Mouse (Mus musculus): Measurements from ENCODE around the gene Ugt1a8. TPM values are rescaled to one million over a fixed set of nuclear protein-coding genes. Genes with fewer than 3 reads are reported as not detected.
A peak's percentile ranks its signal among the peaks of the same experiment; 100 is the strongest.
"Not testable (repeated sequence)": the region's sequence is repeated elsewhere in the genome, so short reads cannot be mapped to it uniquely, and the experiment has no call there.

The Ugt1a8 gene
- polyA plus RNA-seq, 1 experiment from 2014 or later = not detected

DNA sequence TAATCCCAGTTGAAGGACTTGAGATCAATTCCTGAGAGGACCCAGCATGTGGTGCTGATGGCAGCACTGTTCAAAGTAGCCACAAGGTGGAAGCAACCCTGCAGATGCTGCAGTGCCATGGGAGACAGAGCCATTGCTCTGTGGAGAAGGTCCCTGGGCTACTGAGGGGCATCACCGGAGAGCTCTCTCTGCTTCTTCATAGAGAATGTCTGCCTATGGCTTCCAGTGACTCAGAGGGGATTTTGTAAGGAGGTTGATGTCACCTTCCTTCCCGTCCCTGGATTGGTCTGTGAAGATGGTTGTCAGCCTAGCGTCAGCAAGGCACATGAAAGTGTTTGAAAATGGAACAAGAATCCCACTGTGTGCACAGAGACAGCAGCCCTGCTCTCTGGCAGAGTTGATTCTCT is 6.7 kb downstream of the Ugt1a8 start:
- H3K27ac ChIP-seq = peak overlapping the region; percentile 78; the same call in 1 of the 2 replicates
- not testable (repeated sequence) for DNase-seq (ENCODE audit: low spot score); H3K4me3 ChIP-seq; H3K36me3 ChIP-seq; H3K27me3 ChIP-seq (ENCODE audit: low read depth, poor library complexity, severe bottlenecking); H3K9me3 ChIP-seq (replicated peaks)
- 86% methylated on average over 3 of the region's 3 CpGs for whole genome bisulfite sequencing
- peaks cover 13% of the 10 kb centered on the region for H3K4me1 ChIP-seq

DNA sequence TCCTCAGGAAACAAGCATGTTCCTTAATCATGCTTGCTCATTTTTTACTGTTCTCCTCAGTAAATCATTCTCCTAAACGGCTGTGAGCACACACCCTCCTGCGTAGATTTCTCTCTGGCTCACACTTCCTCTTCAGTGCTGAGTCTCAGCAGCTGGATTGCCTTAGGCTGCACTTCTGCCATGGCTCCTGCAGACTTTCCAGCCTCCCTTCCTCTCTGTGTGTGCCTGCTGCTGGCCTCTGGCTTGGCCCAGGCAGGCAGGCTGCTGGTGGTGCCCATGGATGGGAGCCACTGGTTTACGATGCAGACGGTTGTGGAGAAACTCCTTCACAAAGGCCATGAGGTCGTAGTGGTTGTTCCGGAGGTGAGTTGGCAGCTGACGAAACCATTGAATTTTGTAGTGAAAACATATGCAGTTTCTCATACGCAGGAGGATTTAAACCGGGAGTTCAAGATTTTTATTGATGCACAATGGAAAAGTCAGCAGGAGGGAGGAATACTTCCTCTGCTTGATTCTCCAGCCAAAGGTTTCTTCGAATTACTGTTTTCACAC is 7.4 kb downstream of the Ugt1a8 start, which contains the start of gene Ugt1a7c:
Gene Ugt1a7c, plus strand, starts transcription at position 122 of the 552 bp plus-strand sequence.
- Histone ChIP-seq H3K27ac (peak within 1 kb of the TSS; percentile 78), H3K27me3 (ENCODE audit: low read depth, poor library complexity, severe bottlenecking) (no peaks in the 10 kb centered on the region), H3K9me3 (replicated peaks) (no peaks in the 10 kb centered on the region), H3K4me1 (peaks cover 13% of the 10 kb centered on the region), H3K36me3 (no peaks in the 10 kb centered on the region), H3K4me3 (no peak within 1 kb of the TSS)
- peak; percentile 60 for DNase-seq (ENCODE audit: low spot score)
- WGBS = 40% methylated on average over 10 of the region's 10 CpGs

DNA sequence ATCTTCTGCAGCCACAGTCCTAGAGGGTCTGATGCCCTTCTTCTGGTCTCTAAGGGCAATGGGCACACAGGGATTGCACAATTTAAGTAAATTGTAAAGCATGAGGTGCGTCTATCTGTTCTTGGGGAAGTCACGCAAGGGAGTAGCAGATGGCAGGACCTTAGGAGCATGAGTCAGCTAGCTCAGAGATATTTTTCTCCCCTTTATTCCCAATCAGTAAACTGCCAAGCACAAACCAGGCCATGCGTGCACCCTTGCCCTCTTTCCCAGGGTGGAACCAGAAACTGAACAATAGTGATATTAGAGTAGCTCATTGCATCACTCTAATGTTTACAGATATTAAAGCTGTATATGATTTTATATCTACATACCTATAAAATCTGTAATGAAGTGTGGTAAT is 10.9 kb downstream of the Ugt1a8 start:
- H3K27ac ChIP-seq; H3K9me3 ChIP-seq (replicated peaks); H3K4me3 ChIP-seq; DNase-seq (ENCODE audit: low spot score); H3K36me3 ChIP-seq; H3K27me3 ChIP-seq (ENCODE audit: low read depth, poor library complexity, severe bottlenecking): not testable (repeated sequence)
- peaks cover 13% of the 10 kb centered on the region for H3K4me1 ChIP-seq
- 95% methylated on average over 3 of the region's 3 CpGs for WGBS

DNA sequence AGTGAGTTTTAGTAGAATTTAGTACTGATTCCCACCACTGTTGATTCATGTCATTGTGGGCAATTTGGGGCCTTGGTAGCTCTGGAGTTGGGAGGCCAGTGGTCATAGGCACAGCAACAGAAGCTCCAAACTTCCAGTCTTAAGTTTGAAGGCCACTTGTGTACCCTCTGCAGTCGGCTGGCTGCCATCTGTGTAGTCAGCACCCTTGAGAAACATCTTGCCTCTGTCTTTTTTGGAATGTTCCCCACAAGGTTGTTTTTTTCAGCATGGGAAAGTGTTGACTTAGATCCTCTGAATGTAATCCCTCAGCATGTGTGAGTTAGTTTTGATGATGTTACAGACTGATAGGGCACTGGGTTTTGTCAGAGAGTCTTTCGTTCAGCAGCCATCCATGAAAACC is 12.1 kb downstream of the Ugt1a8 start:
- peaks cover 11% of the 10 kb centered on the region for H3K4me1 ChIP-seq
- H3K4me3 ChIP-seq; DNase-seq (ENCODE audit: low spot score); H3K36me3 ChIP-seq; H3K9me3 ChIP-seq (replicated peaks); H3K27ac ChIP-seq; H3K27me3 ChIP-seq (ENCODE audit: low read depth, poor library complexity, severe bottlenecking): not testable (repeated sequence)
- WGBS = 89% methylated on average over 2 of the region's 2 CpGs

DNA sequence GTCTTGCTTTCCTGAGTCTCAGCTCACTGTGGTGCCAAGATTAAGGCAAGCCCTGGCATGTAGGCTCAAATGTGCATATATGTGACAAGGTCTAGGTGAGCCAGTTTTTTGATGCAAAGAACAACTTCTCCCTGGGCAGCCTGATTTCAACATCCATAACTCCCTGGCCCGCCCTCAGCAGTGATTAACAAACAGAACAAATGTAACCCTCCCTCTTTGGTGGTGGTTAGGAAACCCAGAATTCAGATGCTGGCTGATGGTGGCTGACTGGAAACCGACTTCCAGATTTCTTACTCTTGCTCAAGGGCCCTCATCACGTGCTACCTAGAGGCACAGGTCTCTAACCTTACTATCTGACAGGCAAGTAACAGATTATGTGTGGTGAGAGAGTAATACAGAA is 15.4 kb downstream of the Ugt1a8 start, which contains the start of gene Ugt1a6b:
Gene Ugt1a6b, plus strand, starts transcription at position 234 of the 400 bp plus-strand sequence.
- WGBS = 77% methylated on average over 3 of the region's 3 CpGs
- not testable (repeated sequence) for H3K27ac ChIP-seq; H3K36me3 ChIP-seq; DNase-seq (ENCODE audit: low spot score); H3K27me3 ChIP-seq (ENCODE audit: low read depth, poor library complexity, severe bottlenecking); H3K4me1 ChIP-seq; H3K4me3 ChIP-seq; H3K9me3 ChIP-seq (replicated peaks)

DNA sequence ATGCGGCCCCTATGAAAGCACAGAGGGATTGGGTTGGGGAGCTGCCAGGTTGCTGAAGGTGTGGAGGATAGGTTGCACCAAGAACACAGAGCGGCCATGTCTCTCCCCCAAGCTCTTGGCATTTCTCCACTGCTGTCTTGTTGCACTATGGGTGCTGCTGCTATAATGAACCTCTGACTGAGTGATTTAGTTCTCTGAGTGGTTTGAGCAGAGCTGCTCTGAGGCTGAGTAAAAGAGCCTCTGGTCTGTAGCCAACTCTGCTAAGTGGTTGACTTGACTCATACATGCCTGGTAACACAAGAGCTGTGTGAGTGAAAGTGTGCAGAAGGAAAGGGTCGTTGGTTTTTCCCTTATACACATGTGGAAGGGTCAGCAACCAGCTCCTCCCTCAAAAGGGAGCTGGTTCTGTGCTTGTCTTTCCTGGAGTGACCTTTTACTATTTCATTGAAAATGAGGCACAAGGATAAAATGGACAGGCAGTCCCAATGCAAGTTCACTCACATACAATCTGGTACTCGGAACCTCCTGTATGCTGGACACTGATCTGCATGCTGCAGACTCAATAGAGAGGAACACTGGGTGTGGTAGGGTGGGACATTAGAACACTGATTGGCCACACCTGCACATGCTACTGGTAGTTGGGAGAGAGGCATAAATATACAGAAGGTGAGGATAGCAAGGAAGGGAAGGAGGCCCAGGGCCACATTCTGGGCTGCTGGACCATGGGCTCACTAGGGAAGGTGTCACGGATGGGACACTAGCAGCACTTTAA is 16.3 kb downstream of the Ugt1a8 start:
- WGBS = 89% methylated on average over 5 of the region's 5 CpGs
- H3K4me3 ChIP-seq; H3K27me3 ChIP-seq (ENCODE audit: low read depth, poor library complexity, severe bottlenecking): not testable (repeated sequence)

DNA sequence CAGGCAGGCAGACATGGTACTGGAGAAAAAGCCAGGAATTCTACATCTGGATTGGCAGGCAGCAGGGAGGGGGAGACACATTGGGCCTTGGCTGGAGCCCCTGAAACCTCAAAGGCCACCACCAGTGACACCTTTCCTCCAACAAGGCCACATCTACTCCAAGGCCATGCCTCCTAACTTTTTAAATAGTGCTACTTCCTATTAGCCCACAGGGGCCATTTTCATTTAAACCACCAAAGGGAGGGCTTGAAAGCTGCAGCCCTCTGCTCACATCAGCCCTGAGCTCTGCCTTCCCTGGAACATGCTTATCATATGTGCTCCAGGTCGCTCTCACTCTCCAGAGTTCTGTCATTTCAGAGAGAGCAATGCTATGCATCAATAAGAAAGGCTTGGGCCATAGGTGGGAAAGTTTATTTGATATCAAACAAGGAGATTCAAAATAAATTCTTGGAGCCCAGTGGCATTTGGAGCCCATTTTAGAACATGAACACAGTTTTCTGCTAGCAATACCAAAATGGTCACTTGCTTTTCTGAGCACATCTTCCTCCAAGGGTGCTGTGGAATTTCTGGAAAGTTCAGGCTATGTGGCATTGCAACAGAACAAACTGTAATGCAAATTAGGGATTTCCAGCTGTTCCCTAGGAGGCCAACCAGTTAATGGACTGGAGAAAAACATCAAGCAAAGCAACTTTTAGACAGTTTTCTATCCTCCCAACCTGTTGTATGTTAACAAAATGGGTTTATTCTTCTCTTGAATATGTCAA is 17.2 kb downstream of the Ugt1a8 start:
- DNase-seq (ENCODE audit: low spot score) = no peak
- no peaks in the 10 kb centered on the region for H3K9me3 ChIP-seq (replicated peaks)
- no peak overlapping the region for H3K4me3 ChIP-seq
- WGBS = 85% methylated on average over 1 of the region's 1 CpGs
- no peaks in the 10 kb centered on the region for H3K4me1 ChIP-seq
- H3K27ac ChIP-seq = no peak overlapping the region
- H3K36me3 ChIP-seq = no peaks in the 10 kb centered on the region
- H3K27me3 ChIP-seq (ENCODE audit: low read depth, poor library complexity, severe bottlenecking) = no peaks in the 10 kb centered on the region

More for the DNA sequence above, 16.3 kb downstream of the Ugt1a8 start:
- not testable (repeated sequence) for H3K4me1 ChIP-seq; H3K27ac ChIP-seq; H3K36me3 ChIP-seq; DNase-seq (ENCODE audit: low spot score); H3K9me3 ChIP-seq (replicated peaks)

DNA sequence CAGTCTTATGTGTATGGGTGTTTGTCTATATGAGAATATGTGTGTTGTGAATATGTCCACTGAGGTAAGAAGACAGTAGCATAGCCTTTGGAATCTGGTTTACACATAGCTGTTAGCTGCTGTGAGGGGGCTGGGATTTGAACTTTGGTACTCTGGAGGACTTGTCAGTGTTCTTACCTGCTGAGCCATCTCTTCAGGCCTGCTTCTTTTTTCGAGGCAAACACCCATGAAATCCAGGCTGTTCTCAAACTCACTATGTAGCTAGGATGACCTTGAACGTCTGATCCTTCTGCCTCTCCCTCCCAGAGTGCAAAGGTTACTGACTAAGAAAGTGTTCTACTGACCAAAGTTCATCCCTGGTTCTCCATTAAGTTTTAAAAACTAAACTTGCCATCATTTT is 18.0 kb downstream of the Ugt1a8 start:
- no peaks in the 10 kb centered on the region for H3K4me1 ChIP-seq
- WGBS = 72% methylated on average over 2 of the region's 2 CpGs
- H3K4me3 ChIP-seq = no peak overlapping the region
- no peaks in the 10 kb centered on the region for H3K27me3 ChIP-seq (ENCODE audit: low read depth, poor library complexity, severe bottlenecking)
- H3K9me3 ChIP-seq (replicated peaks) = no peaks in the 10 kb centered on the region
- H3K27ac ChIP-seq = no peak overlapping the region
- no peaks in the 10 kb centered on the region for H3K36me3 ChIP-seq
- DNase-seq (ENCODE audit: low spot score) = no peak

DNA sequence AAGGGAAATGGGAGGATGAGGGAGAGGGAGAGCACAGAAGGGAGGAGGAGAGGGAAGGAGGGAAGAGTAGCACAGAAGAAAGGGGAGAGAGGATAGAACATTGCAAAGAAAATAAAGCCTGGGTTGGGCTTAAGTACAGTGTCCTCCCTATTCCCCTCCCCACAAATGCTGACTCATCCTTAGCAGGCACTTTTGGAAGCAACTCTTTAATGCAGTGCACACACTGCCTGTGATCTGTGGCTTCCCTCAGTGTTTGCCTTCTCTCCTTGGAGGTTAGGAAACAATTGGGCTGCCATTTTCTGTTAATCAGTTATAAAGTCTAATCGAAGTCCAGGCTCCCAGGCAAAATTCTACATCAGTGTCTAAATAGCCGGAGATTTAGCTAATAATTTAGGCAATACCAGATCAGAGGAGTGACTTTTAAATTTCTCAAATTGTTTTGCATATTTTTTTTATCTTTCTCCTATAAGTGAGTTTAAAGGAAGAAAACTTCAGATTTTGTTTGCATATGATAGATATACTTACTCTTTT is 21.5 kb downstream of the Ugt1a8 start:
- WGBS = 88% methylated on average over 2 of the region's 2 CpGs
- not testable (repeated sequence) for H3K36me3 ChIP-seq; H3K27me3 ChIP-seq (ENCODE audit: low read depth, poor library complexity, severe bottlenecking); H3K9me3 ChIP-seq (replicated peaks); H3K27ac ChIP-seq; H3K4me1 ChIP-seq; DNase-seq (ENCODE audit: low spot score); H3K4me3 ChIP-seq

DNA sequence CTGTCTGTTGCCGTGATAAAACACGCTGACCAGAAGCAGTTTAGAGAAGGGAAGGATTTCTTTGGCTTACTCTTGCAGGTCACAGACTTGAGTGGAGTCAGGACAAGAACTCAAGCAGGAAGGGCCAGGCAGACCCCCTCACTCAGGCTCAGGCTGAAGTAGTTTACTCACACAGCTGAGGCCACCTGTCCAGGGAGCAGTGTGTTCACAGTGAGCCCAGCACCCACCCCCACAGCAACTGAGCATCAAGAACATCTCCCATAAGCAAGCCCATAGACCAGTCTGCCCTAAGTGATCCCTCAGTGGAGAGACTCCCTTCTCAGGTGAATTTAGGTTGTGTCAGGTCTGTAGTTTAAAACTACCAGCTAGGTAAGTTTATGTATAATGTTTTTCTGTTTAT is 22.0 kb downstream of the Ugt1a8 start:
- 82% methylated on average over 2 of the region's 2 CpGs for whole genome bisulfite sequencing
- H3K4me1 ChIP-seq = not testable (repeated sequence)

DNA sequence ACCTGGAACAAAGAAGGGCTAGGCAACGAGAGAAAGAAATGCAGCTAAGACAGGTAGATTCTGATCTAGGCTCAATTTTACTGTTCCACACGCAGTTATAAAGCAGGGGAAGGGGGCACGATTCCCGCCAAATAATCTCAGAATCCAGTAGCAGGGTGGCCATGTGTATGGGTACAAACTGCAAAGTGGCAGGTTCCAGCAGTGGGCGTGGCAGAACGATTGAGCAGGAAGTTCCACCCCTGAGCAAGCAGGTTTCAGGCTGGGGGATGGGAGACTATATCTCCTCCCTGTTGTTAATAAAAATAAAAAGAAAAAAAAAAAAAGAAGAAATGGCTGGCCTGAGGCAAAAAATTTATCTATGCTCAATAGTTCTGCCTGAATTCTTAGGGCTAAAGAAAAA is 25.2 kb downstream of the Ugt1a8 start:
- H3K27ac ChIP-seq; H3K4me1 ChIP-seq; H3K36me3 ChIP-seq; H3K9me3 ChIP-seq (replicated peaks); H3K4me3 ChIP-seq; DNase-seq (ENCODE audit: low spot score); H3K27me3 ChIP-seq (ENCODE audit: low read depth, poor library complexity, severe bottlenecking): not testable (repeated sequence)
- 89% methylated on average over 6 of the region's 6 CpGs for WGBS

More for the DNA sequence above, 22.0 kb downstream of the Ugt1a8 start:
- not testable (repeated sequence) for DNase-seq (ENCODE audit: low spot score); H3K36me3 ChIP-seq; H3K9me3 ChIP-seq (replicated peaks); H3K27ac ChIP-seq; H3K27me3 ChIP-seq (ENCODE audit: low read depth, poor library complexity, severe bottlenecking); H3K4me3 ChIP-seq

DNA sequence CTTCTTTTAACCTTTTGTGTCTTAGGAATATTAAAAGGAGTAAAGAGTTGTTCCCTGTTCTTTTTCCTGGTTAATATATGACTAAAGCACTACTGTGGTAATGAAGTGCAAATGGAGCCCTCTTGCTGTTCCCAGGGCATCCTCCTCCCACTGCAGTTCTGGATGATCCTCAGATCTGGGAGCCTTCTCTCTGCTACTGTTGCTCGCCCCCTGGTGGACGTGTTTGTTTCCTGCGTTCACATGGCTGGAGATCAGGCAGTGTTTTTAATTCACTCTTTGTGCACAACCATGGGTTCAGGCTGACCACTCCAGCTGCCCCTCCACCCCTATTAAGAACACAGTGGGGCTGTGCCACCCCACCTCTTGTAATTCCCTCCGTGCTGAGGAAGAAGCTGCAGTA is 32.9 kb downstream of the Ugt1a8 start:
- H3K4me1 ChIP-seq; H3K4me3 ChIP-seq; H3K27ac ChIP-seq; H3K27me3 ChIP-seq (ENCODE audit: low read depth, poor library complexity, severe bottlenecking); DNase-seq (ENCODE audit: low spot score); H3K9me3 ChIP-seq (replicated peaks); H3K36me3 ChIP-seq: not testable (repeated sequence)
- 5% methylated on average over 4 of the region's 4 CpGs for WGBS

DNA sequence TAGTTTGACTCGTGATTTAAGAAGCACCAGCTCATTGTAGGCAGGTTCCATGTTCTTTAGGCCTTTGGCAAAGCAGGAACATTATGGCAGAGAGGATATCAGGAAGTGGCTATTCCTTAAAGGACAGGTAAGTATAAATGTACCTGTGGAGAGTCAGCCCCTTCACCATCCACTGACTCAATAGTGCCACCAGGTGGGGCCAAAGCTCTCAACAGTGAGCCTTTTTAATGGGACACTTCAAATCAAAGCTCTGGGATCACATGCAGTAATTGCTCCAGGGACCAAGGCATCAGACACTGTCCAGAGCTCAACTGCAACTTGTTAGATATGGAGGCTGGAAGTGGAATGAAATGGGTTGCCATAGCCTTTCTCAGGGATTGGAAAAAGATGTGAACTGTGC is 33.9 kb downstream of the Ugt1a8 start:
- not testable (repeated sequence) for DNase-seq (ENCODE audit: low spot score); H3K4me1 ChIP-seq; H3K27ac ChIP-seq; H3K27me3 ChIP-seq (ENCODE audit: low read depth, poor library complexity, severe bottlenecking); H3K36me3 ChIP-seq; H3K4me3 ChIP-seq; H3K9me3 ChIP-seq (replicated peaks)
- WGBS = no CpG with 5 or more reads among the region's 1 CpGs

All from limb, embryonic 10.5 days (tissue).